Mouse (Mus musculus) spleen, adult 2 months (tissue): ENCODE measurements at regions not wholly inside any gene's neighbourhood (a gene's known extent, or its start where the extent isn't known, plus 50 kb on each side); places are given as distances from the start of the nearest gene placed in this dataset.

ENCODE experiments used
- DNase-seq, 2 experiments: peaks; one replicate each; pipeline versions ENCODE4 v3.0.0 to v3.0.0-alpha.2; 2012 to 2021; ENCODE audit warnings: low spot score in 2 of 2, low read depth in 1 of 2
- H3K27ac ChIP-seq: fragments of 200-500 bp; 2 replicates; pipeline ENCODE4 v1.5.1; 2012; ENCODE audit warnings: low read length, inconsistent platforms; ENCODE audit not compliant: insufficient read depth
- H3K27me3 ChIP-seq: fragments of 200-500 bp; 2 replicates; pipeline ENCODE4 v1.6.1; 2012; ENCODE audit warnings: mild to moderate bottlenecking, moderate library complexity, low read length, inconsistent platforms; ENCODE audit not compliant: control insufficient read depth, insufficient read depth
- H3K36me3 ChIP-seq: fragments of 200-500 bp; 2 replicates; pipeline ENCODE4 v1.6.1; 2012; ENCODE audit warnings: mild to moderate bottlenecking, low read length, inconsistent platforms; ENCODE audit not compliant: control insufficient read depth, insufficient read depth
- H3K4me1 ChIP-seq: fragments of 200-500 bp; 2 replicates; pipeline ENCODE4 v1.6.1; 2011; ENCODE audit warnings: inconsistent platforms; ENCODE audit not compliant: control insufficient read depth, insufficient read depth, insufficient read length
- H3K4me3 ChIP-seq: fragments of 200-500 bp; 2 replicates; pipeline ENCODE4 v1.5.1; 2011; ENCODE audit warnings: mild to moderate bottlenecking, inconsistent platforms; ENCODE audit not compliant: insufficient read depth, insufficient read length; ENCODE audit errors: extremely low read depth
- CTCF ChIP-seq: fragments of 200-500 bp; IDR thresholded peaks from 2 replicates; pipeline ENCODE4 v1.5.1; 2011; ENCODE audit warnings: mild to moderate bottlenecking, inconsistent platforms; ENCODE audit not compliant: insufficient read depth, insufficient read length, insufficient replicate concordance; ENCODE audit errors: extremely low read depth
- POLR2A ChIP-seq: fragments of 200-500 bp; IDR thresholded peaks from 2 replicates; pipeline ENCODE4 v1.6.1; 2011; ENCODE audit warnings: low read depth, low read length, inconsistent platforms
- WGBS: fragments of 180-500 bp; shearing (Covaris S2); methylation state at CpG from one replicate; pipeline ENCODE4 v1.1.7; 2018; 5-methylcytosine and 5-hydroxymethylcytosine counted together

GRCm38 (mm10) chr13:115211285-115211684 is 109.5 kb upstream of the Itga1 start:
- no peak for TF ChIP-seq CTCF
- TF ChIP-seq POLR2A, result no peak
- no peak overlapping the region for H3K4me3 ChIP-seq
- DNase-seq, result no peak
- no peaks in the 10 kb centered on the region; the same call in 1 of the 2 replicates for H3K4me1 ChIP-seq
- no peak overlapping the region for H3K27ac ChIP-seq
- WGBS, result 93% methylated on average over 3 of the region's 3 CpGs
- H3K27me3 ChIP-seq, result no peaks in the 10 kb centered on the region; the same call in 1 of the 2 replicates
- no peaks in the 10 kb centered on the region for H3K36me3 ChIP-seq

- TF ChIP-seq CTCF (no peak), POLR2A (no peak)
- Histone ChIP-seq H3K4me3 (no peak overlapping the region), H3K27ac (no peak overlapping the region), H3K4me1 (no peaks in the 10 kb centered on the region; the same call in 1 of the 2 replicates), H3K27me3 (no peaks in the 10 kb centered on the region; the same call in 1 of the 2 replicates), H3K36me3 (no peaks in the 10 kb centered on the region)
- no peak for DNase-seq
- WGBS, result 38% methylated on average over 10 of the region's 10 CpGs
These were observed 109.0 kb upstream of the Itga1 start for GRCm38 (mm10) chr13:115210643-115211208.

GRCm38 (mm10) chr13:115209402-115210192 is 107.8 kb upstream of the Itga1 start:
- WGBS, result 48% methylated on average over 3 of the region's 3 CpGs
- no peaks in the 10 kb centered on the region for H3K36me3 ChIP-seq
- H3K27me3 ChIP-seq, result no peaks in the 10 kb centered on the region; the same call in 1 of the 2 replicates
- DNase-seq, result no peak
- no peaks in the 10 kb centered on the region; the same call in 1 of the 2 replicates for H3K4me1 ChIP-seq
- no peak overlapping the region for H3K27ac ChIP-seq
- no peak overlapping the region for H3K4me3 ChIP-seq
- TF ChIP-seq POLR2A, result no peak

- no peaks in the 10 kb centered on the region; the same call in 1 of the 2 replicates for H3K4me1 ChIP-seq
- no peak overlapping the region for H3K27ac ChIP-seq
- no peaks in the 10 kb centered on the region for H3K36me3 ChIP-seq
- 82% methylated on average over 7 of the region's 7 CpGs for WGBS
- DNase-seq, result no peak
- no peak overlapping the region for H3K4me3 ChIP-seq
- no peak for TF ChIP-seq CTCF
- TF ChIP-seq POLR2A, result no peak
- no peaks in the 10 kb centered on the region for H3K27me3 ChIP-seq
These were observed 105.0 kb upstream of the Itga1 start for GRCm38 (mm10) chr13:115206723-115207122.

- no peak for DNase-seq
- Histone ChIP-seq H3K27me3 (no peaks in the 10 kb centered on the region), H3K4me1 (no peaks in the 10 kb centered on the region), H3K4me3 (no peak overlapping the region), H3K36me3 (no peaks in the 10 kb centered on the region), H3K27ac (no peak overlapping the region)
- TF ChIP-seq POLR2A (no peak), CTCF (no peak)
- 65% methylated on average over 3 of the region's 3 CpGs for WGBS
These were observed 97.4 kb upstream of the Itga1 start for GRCm38 (mm10) chr13:115199166-115199565.

GRCm38 (mm10) chr13:115188066-115188465 is 86.3 kb upstream of the Itga1 start:
- DNase-seq, result no peak
- Histone ChIP-seq H3K4me1 (no peaks in the 10 kb centered on the region), H3K36me3 (no peaks in the 10 kb centered on the region), H3K4me3 (no peak overlapping the region), H3K27me3 (no peaks in the 10 kb centered on the region), H3K27ac (no peak overlapping the region)
- 62% methylated on average over 2 of the region's 2 CpGs for WGBS
- TF ChIP-seq CTCF, result no peak
- no peak for TF ChIP-seq POLR2A

GRCm38 (mm10) chr13:115187356-115187755 is 85.6 kb upstream of the Itga1 start:
- H3K4me3 ChIP-seq, result no peak overlapping the region
- 80% methylated on average over 3 of the region's 3 CpGs for WGBS
- no peak for DNase-seq
- no peak for TF ChIP-seq POLR2A
- TF ChIP-seq CTCF, result no peak
- H3K27ac ChIP-seq, result no peak overlapping the region
- H3K36me3 ChIP-seq, result no peaks in the 10 kb centered on the region
- no peaks in the 10 kb centered on the region for H3K27me3 ChIP-seq
- no peaks in the 10 kb centered on the region for H3K4me1 ChIP-seq
